Mouse (Mus musculus): Measurements from ENCODE around the gene Cbll1. TPM values are rescaled to one million over a fixed set of nuclear protein-coding genes. Genes with fewer than 3 reads are reported as not detected.

The Cbll1 gene
- polyA plus RNA-seq, 1 experiment from 2014 or later = 4.1 TPM

DNA sequence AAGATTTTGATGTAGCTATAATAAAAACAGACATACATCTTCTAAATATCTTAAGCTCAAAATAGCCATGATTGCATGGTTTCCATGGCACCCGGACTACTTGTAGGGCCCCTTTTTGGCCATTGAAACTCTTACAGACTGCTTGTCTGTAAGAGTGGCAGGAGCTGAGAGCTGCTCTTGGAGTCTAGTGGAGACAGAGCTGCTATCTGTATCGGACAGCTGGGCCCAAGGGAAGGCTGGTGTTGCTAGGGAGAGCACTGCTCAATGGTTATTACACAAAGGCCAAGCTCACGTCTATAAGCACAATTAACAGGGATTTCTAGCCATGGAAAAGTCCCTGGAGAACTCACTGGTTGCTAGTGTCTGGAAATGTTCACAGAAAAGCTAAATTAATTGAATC is 22.0 kb upstream of the Cbll1 start:
- WGBS (ENCODE audit: insufficient replicate concordance) = 67% methylated on average over 3 of the region's 3 CpGs
- no peak overlapping the region for H3K9ac ChIP-seq
- ATAC-seq (ENCODE audit: insufficient read depth) = no peak
- no peak overlapping the region for H3K4me3 ChIP-seq (replicated peaks)
- H3K4me1 ChIP-seq (replicated peaks) = no peaks in the 10 kb centered on the region
- no peaks in the 10 kb centered on the region for H3K9me3 ChIP-seq (replicated peaks)
- H3K36me3 ChIP-seq (replicated peaks) = no peaks in the 10 kb centered on the region
- no peak overlapping the region for H3K4me2 ChIP-seq
- no peaks in the 10 kb centered on the region for H3K27me3 ChIP-seq
- no peak overlapping the region for H3K27ac ChIP-seq (replicated peaks)

DNA sequence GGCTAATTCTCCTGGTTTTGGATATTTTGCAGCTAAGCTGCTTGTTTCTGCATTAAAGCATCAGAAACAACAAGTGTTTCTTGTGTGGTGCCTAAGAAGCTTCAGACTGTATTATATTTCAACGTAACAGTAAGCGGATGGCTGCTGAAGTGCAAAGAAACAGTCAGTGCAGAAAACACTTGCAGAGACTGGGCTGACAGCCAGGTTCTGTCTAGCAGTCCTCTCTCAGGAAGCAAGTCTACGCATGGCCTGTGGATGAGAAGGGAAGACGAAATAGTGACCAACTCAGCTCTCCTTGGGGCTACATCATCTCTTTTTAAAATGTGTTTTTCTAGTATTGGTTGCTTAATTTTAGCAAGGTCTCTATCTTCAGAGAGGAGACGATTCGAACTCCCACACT is 20.7 kb upstream of the Cbll1 start:
- ATAC-seq (ENCODE audit: insufficient read depth) = no peak
- WGBS (ENCODE audit: insufficient replicate concordance) = 71% methylated on average over 6 of the region's 6 CpGs

DNA sequence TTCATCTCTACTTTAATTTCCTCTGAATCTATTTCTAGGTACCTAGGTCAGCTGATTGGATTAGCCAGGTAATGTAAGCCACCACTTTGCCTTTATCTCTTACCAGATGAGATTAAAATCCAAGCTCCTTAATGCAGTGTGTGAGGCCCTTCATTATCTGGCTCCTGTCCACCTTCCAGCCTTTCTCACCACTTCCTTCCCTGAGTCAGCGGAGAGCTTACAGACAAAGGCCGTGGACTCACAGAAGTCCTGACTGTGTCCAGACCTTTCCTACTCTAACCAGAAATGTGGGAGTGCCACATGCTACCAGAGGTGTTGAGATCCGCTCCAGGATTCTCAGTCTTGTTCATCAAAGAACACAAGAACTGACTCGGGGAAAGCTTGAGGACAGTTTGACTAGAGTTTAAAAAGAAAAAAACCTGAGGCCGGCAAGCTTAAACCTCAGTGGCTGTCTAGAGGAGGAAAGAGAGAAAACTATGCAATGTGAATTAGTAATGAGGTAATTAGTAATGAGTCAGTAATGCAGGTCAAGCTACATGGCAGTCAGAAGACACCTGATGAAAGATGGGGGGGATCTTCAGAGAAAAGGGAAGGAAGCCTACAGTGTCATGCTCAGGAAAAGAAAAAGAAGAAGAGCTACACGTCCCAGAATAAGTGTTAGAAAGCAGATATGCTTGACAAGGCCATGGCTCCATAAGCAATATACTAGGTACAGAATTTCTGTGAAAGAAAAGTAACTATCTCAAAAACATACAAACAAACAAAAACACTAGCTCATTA is 14.5 kb upstream of the Cbll1 start:
- Histone ChIP-seq H3K36me3 (replicated peaks) (no peaks in the 10 kb centered on the region), H3K27me3 (no peaks in the 10 kb centered on the region), H3K9me3 (replicated peaks) (no peaks in the 10 kb centered on the region), H3K4me3 (replicated peaks) (no peak overlapping the region), H3K4me1 (replicated peaks) (no peaks in the 10 kb centered on the region), H3K27ac (replicated peaks) (no peak overlapping the region), H3K9ac (no peak overlapping the region), H3K4me2 (no peak overlapping the region)
- no peak for ATAC-seq (ENCODE audit: insufficient read depth)
- WGBS (ENCODE audit: insufficient replicate concordance) = 31% methylated on average over 6 of the region's 6 CpGs

More for the DNA sequence above, 20.7 kb upstream of the Cbll1 start:
- no peaks in the 10 kb centered on the region for H3K27me3 ChIP-seq
- no peak overlapping the region for H3K27ac ChIP-seq (replicated peaks)
- no peaks in the 10 kb centered on the region for H3K4me1 ChIP-seq (replicated peaks)
- H3K4me2 ChIP-seq = no peak overlapping the region
- no peaks in the 10 kb centered on the region for H3K36me3 ChIP-seq (replicated peaks)
- H3K9me3 ChIP-seq (replicated peaks) = no peaks in the 10 kb centered on the region
- no peak overlapping the region for H3K4me3 ChIP-seq (replicated peaks)
- H3K9ac ChIP-seq = no peak overlapping the region

GRCm38 (mm10) chr12:31512634-31513411 is 13.4 kb upstream of the Cbll1 start:
- no peak overlapping the region for H3K9ac ChIP-seq
- no peaks in the 10 kb centered on the region for H3K9me3 ChIP-seq (replicated peaks)
- H3K27ac ChIP-seq (replicated peaks) = no peak overlapping the region
- H3K4me1 ChIP-seq (replicated peaks) = no peaks in the 10 kb centered on the region
- H3K4me2 ChIP-seq = no peak overlapping the region
- H3K4me3 ChIP-seq (replicated peaks) = no peak overlapping the region
- WGBS (ENCODE audit: insufficient replicate concordance) = 79% methylated on average over 14 of the region's 14 CpGs
- H3K27me3 ChIP-seq = no peaks in the 10 kb centered on the region
- H3K36me3 ChIP-seq (replicated peaks) = no peaks in the 10 kb centered on the region
- no peak for ATAC-seq (ENCODE audit: insufficient read depth)

- 47% methylated on average over 5 of the region's 5 CpGs for WGBS (ENCODE audit: insufficient replicate concordance)
- no peaks in the 10 kb centered on the region for H3K27me3 ChIP-seq
- no peak overlapping the region for H3K9ac ChIP-seq
- no peak overlapping the region for H3K27ac ChIP-seq (replicated peaks)
- no peak overlapping the region for H3K4me2 ChIP-seq
- H3K9me3 ChIP-seq (replicated peaks) = no peaks in the 10 kb centered on the region
- ATAC-seq (ENCODE audit: insufficient read depth) = no peak
- no peaks in the 10 kb centered on the region for H3K4me1 ChIP-seq (replicated peaks)
- no peaks in the 10 kb centered on the region for H3K36me3 ChIP-seq (replicated peaks)
- no peak overlapping the region for H3K4me3 ChIP-seq (replicated peaks)
Measured at GRCm38 (mm10) chr12:31511218-31511617, 11.8 kb upstream of the Cbll1 start.

- WGBS (ENCODE audit: insufficient replicate concordance) = 64% methylated on average over 6 of the region's 6 CpGs
- no peak for ATAC-seq (ENCODE audit: insufficient read depth)
- Histone ChIP-seq H3K4me1 (replicated peaks) (no peaks in the 10 kb centered on the region), H3K27me3 (0 out of 2 replicates have a peak, but pooled peaks cover 4% of the 10 kb centered on the region), H3K9ac (no peak overlapping the region), H3K36me3 (replicated peaks) (no peaks in the 10 kb centered on the region), H3K27ac (replicated peaks) (no peak overlapping the region), H3K4me2 (no peak overlapping the region), H3K9me3 (replicated peaks) (no peaks in the 10 kb centered on the region), H3K4me3 (replicated peaks) (no peak overlapping the region)
Measured at GRCm38 (mm10) chr12:31508496-31508895, 9.1 kb upstream of the Cbll1 start.

DNA sequence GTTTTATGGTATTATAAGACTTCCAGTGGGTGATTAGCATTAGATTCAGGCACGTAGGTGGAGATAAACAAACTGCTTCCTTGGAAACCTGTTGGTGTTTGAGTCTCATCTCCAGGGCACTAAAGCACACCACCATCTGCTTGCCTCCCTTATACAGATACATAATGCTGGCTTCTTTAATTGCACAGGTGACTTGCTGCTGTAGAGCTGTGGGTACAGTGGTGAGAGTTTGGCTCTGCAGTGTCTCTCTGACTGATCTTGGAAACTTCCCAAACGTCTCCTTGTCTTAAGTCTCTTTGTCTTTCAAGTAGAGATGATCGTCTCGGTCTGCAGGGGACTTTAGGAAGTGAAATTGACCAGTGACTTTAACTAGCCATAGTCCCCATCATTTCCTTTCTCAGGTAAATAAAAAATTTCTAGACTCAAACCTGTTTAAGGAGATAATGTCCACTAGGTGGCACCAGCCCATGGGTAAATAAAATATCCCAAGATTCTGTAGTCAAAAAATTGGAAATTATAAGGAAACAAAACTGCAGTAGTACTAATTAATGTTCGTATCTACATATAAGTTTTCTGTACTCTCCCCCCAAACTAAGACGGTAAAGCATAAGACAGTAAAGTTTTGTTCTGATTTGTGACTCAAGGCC is 8.4 kb upstream of the Cbll1 start:
- no peaks in the 10 kb centered on the region for H3K4me1 ChIP-seq (replicated peaks)
- H3K36me3 ChIP-seq (replicated peaks) = no peaks in the 10 kb centered on the region
- no peak overlapping the region for H3K27ac ChIP-seq (replicated peaks)
- no peaks in the 10 kb centered on the region for H3K9me3 ChIP-seq (replicated peaks)
- WGBS (ENCODE audit: insufficient replicate concordance) = 33% methylated on average over 6 of the region's 6 CpGs
- no peak for ATAC-seq (ENCODE audit: insufficient read depth)
- no peak overlapping the region for H3K4me3 ChIP-seq (replicated peaks)
- H3K9ac ChIP-seq = no peak overlapping the region
- 0 out of 2 replicates have a peak, but pooled peaks cover 4% of the 10 kb centered on the region for H3K27me3 ChIP-seq
- H3K4me2 ChIP-seq = no peak overlapping the region

- no peak overlapping the region for H3K4me2 ChIP-seq
- H3K4me3 ChIP-seq (replicated peaks) = no peak overlapping the region
- no peak overlapping the region for H3K27ac ChIP-seq (replicated peaks)
- no peak for ATAC-seq (ENCODE audit: insufficient read depth)
- H3K4me1 ChIP-seq (replicated peaks) = peaks cover 12% of the 10 kb centered on the region
- H3K36me3 ChIP-seq (replicated peaks) = no peaks in the 10 kb centered on the region
- H3K9ac ChIP-seq = no peak overlapping the region
- no peaks in the 10 kb centered on the region for H3K9me3 ChIP-seq (replicated peaks)
- H3K27me3 ChIP-seq = 0 out of 2 replicates have a peak, but pooled peaks cover 4% of the 10 kb centered on the region
Measured at GRCm38 (mm10) chr12:31503211-31503610, 3.8 kb upstream of the Cbll1 start.

DNA sequence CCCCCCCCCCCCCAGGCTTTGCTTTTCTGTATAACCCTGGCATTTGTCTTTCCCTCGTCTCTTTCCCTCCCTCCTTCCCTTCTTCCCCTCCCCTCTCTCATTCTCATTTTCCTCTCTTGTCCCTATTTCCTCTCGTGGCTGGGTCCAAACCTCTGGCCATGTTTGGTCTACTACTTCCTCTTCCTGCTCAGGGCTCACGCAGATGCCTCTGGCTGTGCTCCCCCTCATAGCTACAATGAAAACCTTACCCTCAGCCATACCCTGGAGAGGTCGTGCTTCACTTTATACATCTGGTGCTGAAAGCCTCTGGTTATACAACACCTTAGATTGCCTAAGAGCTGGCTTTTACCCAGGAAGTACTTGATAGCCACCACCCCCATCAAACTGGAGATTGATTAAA is 1.9 kb upstream of the Cbll1 start:
- no peak overlapping the region for H3K9ac ChIP-seq
- no peak overlapping the region for H3K4me2 ChIP-seq
- WGBS (ENCODE audit: insufficient replicate concordance) = 26% methylated on average over 4 of the region's 4 CpGs
- peaks cover 22% of the 10 kb centered on the region for H3K4me1 ChIP-seq (replicated peaks)
- H3K36me3 ChIP-seq (replicated peaks) = no peaks in the 10 kb centered on the region
- H3K9me3 ChIP-seq (replicated peaks) = no peaks in the 10 kb centered on the region
- no peak overlapping the region for H3K4me3 ChIP-seq (replicated peaks)
- H3K27me3 ChIP-seq = 0 out of 2 replicates have a peak, but pooled peaks cover 4% of the 10 kb centered on the region
- H3K27ac ChIP-seq (replicated peaks) = no peak overlapping the region
- ATAC-seq (ENCODE audit: insufficient read depth) = no peak

- Histone ChIP-seq H3K36me3 (replicated peaks) (no peaks in the 10 kb centered on the region), H3K27me3 (no peaks in the 10 kb centered on the region), H3K9me3 (replicated peaks) (no peaks in the 10 kb centered on the region), H3K27ac (replicated peaks) (peak overlapping the region; percentile 84), H3K4me1 (replicated peaks) (peaks cover 22% of the 10 kb centered on the region), H3K4me2 (peak overlapping the region; percentile 84), H3K9ac (peak overlapping the region; percentile 94), H3K4me3 (replicated peaks) (peak overlapping the region; percentile 93)
- ATAC-seq (ENCODE audit: insufficient read depth) = peak; percentile 3; the same call in 1 of the 2 replicates
- 10% methylated on average over 12 of the region's 12 CpGs for WGBS (ENCODE audit: insufficient replicate concordance)
Measured at GRCm38 (mm10) chr12:31500196-31500595, 780 bp upstream of the Cbll1 start.

GRCm38 (mm10) chr12:31498936-31499313 is 491 bp downstream of the Cbll1 start:
- Histone ChIP-seq H3K4me2 (peak overlapping the region; percentile 84), H3K9ac (peak overlapping the region; percentile 94), H3K4me1 (replicated peaks) (peaks cover 22% of the 10 kb centered on the region), H3K27ac (replicated peaks) (peak overlapping the region; percentile 84), H3K4me3 (replicated peaks) (peak overlapping the region; percentile 93), H3K36me3 (replicated peaks) (peaks cover 6% of the 10 kb centered on the region), H3K9me3 (replicated peaks) (no peaks in the 10 kb centered on the region), H3K27me3 (no peaks in the 10 kb centered on the region)
- ATAC-seq (ENCODE audit: insufficient read depth) = no peak
- WGBS (ENCODE audit: insufficient replicate concordance) = under 1% methylated on average over 25 of the region's 25 CpGs

Data from liver, embryonic 15.5 days (tissue).